Mouse (Mus musculus) cerebellum, adult 2 months (tissue): Measurements from ENCODE around the gene Cd300lb. TPM values are rescaled to one million over a fixed set of nuclear protein-coding genes. Genes with fewer than 3 reads are reported as not detected.

ENCODE experiments used
- DNase-seq, 2 experiments: peaks; one replicate each; pipeline ENCODE4 v3.0.0; 2021
- H3K27ac ChIP-seq: fragments of 200-500 bp; 2 replicates; pipeline ENCODE4 v1.5.1; 2012; ENCODE audit warnings: low read length, control low read depth, inconsistent platforms; ENCODE audit not compliant: insufficient read depth
- H3K27me3 ChIP-seq: fragments of 200-500 bp; 2 replicates; pipeline ENCODE4 v1.6.1; 2012; ENCODE audit warnings: inconsistent platforms, mild to moderate bottlenecking, low read length, moderate library complexity; ENCODE audit not compliant: control insufficient read depth, insufficient read depth
- H3K4me1 ChIP-seq: fragments of 200-500 bp; 2 replicates; pipeline ENCODE4 v1.6.1; 2011; ENCODE audit warnings: low read length; ENCODE audit not compliant: control insufficient read depth, insufficient read depth
- H3K4me3 ChIP-seq: fragments of 200-500 bp; replicated peaks from 2 replicates; pipeline ENCODE3; 2011; ENCODE audit warnings: mild to moderate bottlenecking, low read depth, low read length, control low read depth; ENCODE audit not compliant: insufficient read depth
- CTCF ChIP-seq: fragments of 200-500 bp; IDR thresholded peaks from 2 replicates; pipeline ENCODE4 v1.5.1; 2011; ENCODE audit warnings: low read depth, mild to moderate bottlenecking, control low read depth, low read length, moderate library complexity, borderline replicate concordance; ENCODE audit not compliant: insufficient read depth
- POLR2A ChIP-seq: fragments of 200-500 bp; IDR thresholded peaks from 2 replicates; pipeline ENCODE4 v1.6.1; 2011; ENCODE audit warnings: low read length, control low read depth, borderline replicate concordance; ENCODE audit not compliant: insufficient read depth
- WGBS: fragments of 180-500 bp; shearing (Covaris S2); methylation state at CpG from one replicate; pipeline ENCODE4 v1.1.7; 2018; 5-methylcytosine and 5-hydroxymethylcytosine counted together
- polyA plus RNA-seq: library from polyadenylated mRNA; depleted of rRNA; stranded (reverse); fragments of >200 nt; gene quantifications from 2 replicates; pipeline ENCODE4 v1.2.3, GENCODE M21; 2012; rRNA removed

The Cd300lb gene
- polyA plus RNA-seq, 1 experiment = 0.44 TPM

DNA sequence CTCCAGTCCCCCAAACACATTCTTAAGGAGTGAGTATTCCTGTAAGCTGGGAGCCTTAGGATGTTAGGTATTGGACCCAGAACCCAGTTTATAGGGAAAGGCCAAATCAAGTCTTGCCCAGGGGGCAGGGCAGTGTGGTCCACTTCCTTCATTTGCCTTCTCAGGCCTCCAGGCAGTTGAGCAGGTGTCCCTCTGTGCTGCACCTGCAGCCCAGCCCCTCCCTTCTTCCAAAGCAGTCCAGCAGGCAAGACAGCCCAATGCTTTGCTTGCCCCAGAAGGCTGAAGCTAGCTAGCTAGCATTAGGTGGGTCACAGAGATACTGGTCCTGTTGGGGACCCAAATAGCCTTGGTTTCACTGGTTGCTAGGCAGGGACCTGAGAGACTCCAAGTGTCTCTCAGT lies 54.0 kb downstream of the Cd300lb start:
- H3K27me3 ChIP-seq = no peaks in the 10 kb centered on the region
- DNase-seq = no peak
- no peak overlapping the region for H3K27ac ChIP-seq
- H3K4me3 ChIP-seq = no peak overlapping the region
- peaks cover 23% of the 10 kb centered on the region for H3K4me1 ChIP-seq
- TF ChIP-seq POLR2A (no peak), CTCF (no peak)

DNA sequence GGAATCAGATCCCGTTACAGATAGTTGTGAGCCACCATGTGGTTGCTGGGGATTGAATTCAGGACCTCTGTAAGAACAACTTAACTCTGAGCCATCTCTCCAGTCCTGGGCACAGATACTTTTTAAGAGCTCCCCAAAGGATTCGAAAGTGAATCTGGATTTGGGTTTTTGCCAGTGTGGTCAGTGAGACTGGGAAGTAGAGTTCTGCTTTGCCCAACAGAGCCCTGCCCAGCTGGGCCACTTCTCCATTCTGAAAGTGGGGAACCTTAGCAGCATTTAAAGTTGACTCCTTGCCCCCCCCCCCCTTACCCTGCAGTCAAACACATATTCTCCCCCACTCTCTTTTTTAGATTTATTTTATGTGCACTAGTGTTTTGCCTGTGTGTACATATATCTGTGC lies 54.5 kb downstream of the Cd300lb start:
- Histone ChIP-seq H3K4me1 (peaks cover 28% of the 10 kb centered on the region), H3K27ac (no peak overlapping the region), H3K27me3 (no peaks in the 10 kb centered on the region), H3K4me3 (no peak overlapping the region)
- WGBS = 71% methylated on average over 2 of the region's 2 CpGs
- TF ChIP-seq POLR2A (no peak), CTCF (no peak)
- no peak for DNase-seq

DNA sequence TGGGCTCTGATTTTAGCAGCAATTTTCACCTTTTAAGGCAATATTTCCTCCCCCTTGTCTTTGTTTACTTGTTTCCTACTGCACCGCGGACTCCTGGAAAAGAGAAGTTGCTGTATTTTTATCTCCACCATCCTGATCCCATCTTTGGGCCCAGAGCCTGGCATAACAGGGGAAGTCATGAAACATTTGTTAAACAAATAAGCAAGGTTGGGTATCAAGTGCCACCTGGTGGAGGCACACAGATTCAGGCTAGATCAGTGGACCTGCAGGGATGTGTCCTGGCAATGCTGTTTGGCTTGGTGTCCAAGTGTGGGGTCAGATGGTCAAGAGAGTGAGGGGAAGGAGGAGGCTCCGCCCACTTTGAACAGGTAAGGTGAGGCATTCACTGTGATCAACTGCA lies 57.0 kb downstream of the Cd300lb start:
- no peak overlapping the region for H3K4me3 ChIP-seq
- DNase-seq = peak; percentile 82 to 83
- peaks cover 32% of the 10 kb centered on the region for H3K4me1 ChIP-seq
- WGBS = 29% methylated on average over 3 of the region's 3 CpGs
- no peaks in the 10 kb centered on the region for H3K27me3 ChIP-seq
- TF ChIP-seq POLR2A = no peak
- peak; percentile 91 for TF ChIP-seq CTCF
- H3K27ac ChIP-seq = no peak overlapping the region

DNA sequence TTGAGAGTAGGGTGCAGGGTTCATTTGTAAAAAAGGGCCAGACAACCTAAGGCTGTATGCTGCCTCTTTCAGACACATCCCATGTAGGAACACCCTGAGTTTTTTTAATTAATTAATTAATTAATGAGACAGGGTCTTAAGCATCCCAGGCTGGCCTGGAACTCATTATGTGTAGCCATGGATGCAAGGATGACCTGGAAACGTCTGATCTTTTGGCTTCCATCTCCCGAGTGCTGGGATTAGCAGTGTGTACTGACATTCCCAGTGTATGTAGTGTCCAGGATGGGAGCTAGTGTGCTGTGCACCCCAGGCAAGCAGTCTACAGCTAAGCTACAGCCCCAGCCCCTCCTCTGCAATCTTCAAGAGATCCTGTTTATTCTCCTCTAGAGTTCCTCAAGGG lies 57.6 kb downstream of the Cd300lb start:
- Histone ChIP-seq H3K4me1 (peaks cover 35% of the 10 kb centered on the region), H3K4me3 (no peak overlapping the region), H3K27me3 (no peaks in the 10 kb centered on the region), H3K27ac (peak overlapping the region; percentile 29; the same call in 1 of the 2 replicates)
- TF ChIP-seq POLR2A (no peak), CTCF (no peak)
- 24% methylated on average over 2 of the region's 2 CpGs for WGBS
- DNase-seq = no peak

DNA sequence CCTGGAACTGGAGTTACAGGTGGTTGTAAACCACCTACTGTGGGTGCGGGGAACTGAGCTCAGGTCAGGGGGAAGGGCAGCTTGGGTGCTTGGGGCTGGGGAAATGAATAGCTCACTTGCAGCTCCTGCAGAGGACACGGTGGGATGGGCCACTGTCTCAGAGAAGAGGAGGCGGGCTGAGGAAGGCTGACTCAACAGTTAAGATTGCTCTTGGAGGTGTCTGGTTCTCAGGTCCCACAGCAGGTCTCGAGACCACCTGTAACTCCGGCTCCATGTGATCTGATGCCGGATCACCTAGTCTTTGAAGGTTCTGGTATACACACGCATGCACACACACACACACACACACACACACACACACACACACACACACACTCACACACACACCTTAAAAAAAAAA lies 58.0 kb downstream of the Cd300lb start:
- TF ChIP-seq CTCF (no peak), POLR2A (no peak)
- WGBS = 79% methylated on average over 7 of the region's 7 CpGs
- DNase-seq = peak in 1 of 2 experiments; percentile 30

DNA sequence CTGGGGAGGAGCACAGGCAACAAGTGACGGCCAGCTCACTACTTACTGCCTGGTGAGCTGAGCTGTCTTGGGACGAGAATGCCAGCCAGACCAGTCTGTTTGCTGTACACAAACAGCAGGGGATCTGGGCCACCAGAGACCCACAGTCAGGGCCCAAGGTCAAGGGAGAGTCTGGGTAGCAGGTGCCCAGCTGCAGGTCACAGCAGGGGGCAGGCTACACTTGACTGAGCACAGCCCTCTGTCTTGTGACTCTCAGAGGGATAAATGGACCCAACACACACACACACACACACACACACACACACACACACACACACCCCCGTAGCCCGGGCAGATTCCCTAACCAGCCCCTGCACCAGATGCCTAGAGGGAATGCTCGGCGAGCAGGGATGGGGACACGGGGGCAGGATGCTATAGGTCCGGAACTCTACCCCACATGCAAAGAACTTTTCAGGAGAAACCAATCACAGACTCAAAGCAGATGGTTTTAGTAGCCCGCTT lies 58.8 kb downstream of the Cd300lb start:
- H3K4me1 ChIP-seq = peaks cover 46% of the 10 kb centered on the region
- no peak overlapping the region for H3K4me3 ChIP-seq
- 17% methylated on average over 9 of the region's 9 CpGs for WGBS
- peak in 1 of 2 experiments; percentile 53 for DNase-seq
- TF ChIP-seq POLR2A = no peak
- TF ChIP-seq CTCF = no peak
- H3K27me3 ChIP-seq = no peaks in the 10 kb centered on the region
- peak overlapping the region; percentile 76; the same call in 1 of the 2 replicates for H3K27ac ChIP-seq

More for the DNA sequence above, 58.0 kb downstream of the Cd300lb start:
- Histone ChIP-seq H3K27ac (no peak overlapping the region), H3K4me1 (peaks cover 39% of the 10 kb centered on the region), H3K27me3 (no peaks in the 10 kb centered on the region), H3K4me3 (no peak overlapping the region)

DNA sequence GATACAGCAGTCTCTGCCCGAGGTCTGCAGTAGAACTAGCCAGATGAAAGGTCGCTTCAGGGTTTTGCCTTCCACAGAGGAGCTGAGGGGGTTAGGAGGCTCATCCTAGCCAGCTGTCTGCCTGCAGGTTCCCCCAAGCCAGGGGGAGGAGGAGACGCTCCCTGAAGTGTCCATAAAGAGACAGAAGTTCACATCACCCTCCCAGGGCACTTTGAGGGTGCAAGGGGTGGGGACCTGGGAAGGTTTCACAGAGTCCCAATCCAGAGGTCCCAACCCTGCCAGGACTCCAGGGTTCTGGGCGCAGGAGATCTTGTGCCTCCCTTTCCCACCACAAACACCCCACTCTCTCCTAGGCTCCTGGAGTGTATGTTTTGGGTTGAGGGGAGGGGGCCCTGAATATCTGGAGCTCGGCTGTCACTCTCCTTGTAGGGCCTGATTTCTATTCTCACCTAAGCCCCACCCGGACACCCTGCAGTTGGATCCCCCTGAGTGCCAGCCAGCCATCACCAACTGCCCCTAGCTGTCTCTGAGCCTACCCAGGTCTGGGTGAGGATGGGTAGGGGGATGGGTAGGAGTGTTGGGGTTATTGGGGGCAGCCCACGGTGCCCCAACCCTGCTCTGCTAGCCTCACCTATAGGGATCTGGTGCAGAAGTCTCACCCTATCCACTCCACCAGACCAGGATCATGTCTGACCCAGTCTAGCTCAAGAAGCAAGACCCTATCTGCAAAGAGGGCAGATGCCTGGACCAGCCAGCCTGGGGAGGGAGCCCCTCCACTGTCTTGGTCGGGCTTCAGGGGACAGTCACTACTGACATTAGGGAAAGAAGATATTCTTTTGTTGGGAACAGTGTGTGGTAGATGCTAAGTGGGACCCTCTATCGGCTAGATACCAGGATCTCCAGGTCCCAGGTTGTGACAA lies 59.7 kb downstream of the Cd300lb start:
- TF ChIP-seq POLR2A = no peak
- TF ChIP-seq CTCF = no peak
- H3K4me1 ChIP-seq = peaks cover 49% of the 10 kb centered on the region
- DNase-seq = no peak
- 64% methylated on average over 9 of the region's 9 CpGs for WGBS
- no peak overlapping the region for H3K4me3 ChIP-seq
- peak overlapping the region; percentile 76 for H3K27ac ChIP-seq
- H3K27me3 ChIP-seq = no peaks in the 10 kb centered on the region

DNA sequence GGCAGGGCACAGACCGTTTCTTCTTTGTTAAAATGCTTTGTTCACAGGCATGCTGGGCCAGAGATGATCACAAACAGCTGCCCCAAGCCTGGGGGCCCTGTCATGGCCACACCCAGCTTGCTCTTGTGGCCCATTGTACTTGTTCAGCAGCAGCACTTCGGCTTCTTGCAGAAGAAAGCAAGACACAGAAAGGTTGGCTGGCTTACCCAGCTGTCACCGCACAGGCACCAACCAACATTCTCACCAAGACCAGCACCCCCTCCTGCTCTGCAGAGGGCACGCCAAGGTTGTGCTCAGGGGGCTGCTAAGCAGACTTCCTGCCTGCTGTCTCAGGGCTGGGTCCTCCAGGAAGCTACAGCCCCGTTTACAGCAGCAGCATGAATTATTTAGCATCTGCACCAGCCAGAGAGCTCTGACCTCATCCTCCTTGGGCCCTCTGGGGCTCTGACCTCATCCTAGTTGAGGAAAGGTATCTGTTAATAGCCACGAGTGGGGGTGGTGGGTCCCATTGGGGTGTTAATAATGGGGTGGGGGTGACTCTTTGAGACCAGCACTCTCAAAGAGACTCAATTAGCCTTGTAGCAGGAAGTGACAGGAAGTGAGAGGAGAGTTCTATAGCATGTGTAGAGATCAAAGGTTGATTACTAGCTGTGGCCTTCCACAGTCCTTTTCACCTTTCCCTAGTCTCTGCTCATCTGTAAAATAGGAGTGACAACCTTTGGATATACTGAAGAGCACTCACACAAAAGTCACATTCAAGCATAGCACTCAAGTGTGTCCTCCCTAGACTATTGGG lies 61.0 kb downstream of the Cd300lb start:
- WGBS = 23% methylated on average over 6 of the region's 6 CpGs

More for the DNA sequence above, 61.0 kb downstream of the Cd300lb start:
- Histone ChIP-seq H3K27ac (no peak overlapping the region; the same call in 1 of the 2 replicates), H3K27me3 (no peaks in the 10 kb centered on the region), H3K4me3 (no peak overlapping the region), H3K4me1 (peaks cover 60% of the 10 kb centered on the region)
- TF ChIP-seq POLR2A = no peak
- no peak for TF ChIP-seq CTCF
- DNase-seq = peak in 1 of 2 experiments; percentile 24

Other genes starting within 250 kb of the Cd300lb start
- 3.9 and 5.0 TPM in 2 replicates for gene Dnaic2, start 207.0 kb downstream of the Cd300lb start, polyA plus RNA-seq
- gene Kif19a, start 169.0 kb downstream of the Cd300lb start, polyA plus RNA-seq = 4.9 and 5.1 TPM in 2 replicates
- 78.3 and 81.3 TPM in 2 replicates for gene Btbd17, start 138.4 kb downstream of the Cd300lb start, polyA plus RNA-seq
- 0.29 and 0.64 TPM in 2 replicates for gene Gpr142, start 135.5 kb downstream of the Cd300lb start, polyA plus RNA-seq
- gene Gprc5c, start 83.2 kb downstream of the Cd300lb start, polyA plus RNA-seq = 62.9 and 71.8 TPM in 2 replicates
- gene Cd300a, start 44.3 kb downstream of the Cd300lb start, polyA plus RNA-seq = 5.2 and 6.5 TPM in 2 replicates
- 0.18 TPM in 1 of 2 replicates, not detected in the other for gene Cd300c, start 34.8 kb upstream of the Cd300lb start, polyA plus RNA-seq
- gene Cd300ld, start 55.5 kb upstream of the Cd300lb start, polyA plus RNA-seq = 0.11 and 0.13 TPM in 2 replicates
- 2.3 and 3.2 TPM in 2 replicates for gene Cd300c2, start 67.5 kb upstream of the Cd300lb start, polyA plus RNA-seq
- gene Cd300ld2, start 81.8 kb upstream of the Cd300lb start, polyA plus RNA-seq = not detected in 2 replicates
- gene Cd300ld4, start 92.6 kb upstream of the Cd300lb start, polyA plus RNA-seq = 0.49 and 0.59 TPM in 2 replicates
- gene Cd300ld5, start 103.4 kb upstream of the Cd300lb start, polyA plus RNA-seq = 0.44 and 0.84 TPM in 2 replicates
- gene Cd300ld3, start 114.0 kb upstream of the Cd300lb start, polyA plus RNA-seq = 1.7 TPM in 2 replicates
- gene Cd300e, start 127.8 kb upstream of the Cd300lb start, polyA plus RNA-seq = 0.11 and 0.24 TPM in 2 replicates
- 40.2 and 44.4 TPM in 2 replicates for gene Rab37, start 157.0 kb upstream of the Cd300lb start, polyA plus RNA-seq
- gene Cd300lf, start 199.6 kb upstream of the Cd300lb start, polyA plus RNA-seq = 0.57 and 0.72 TPM in 2 replicates
- 87.2 and 87.9 TPM in 2 replicates for gene Slc9a3r1, start 229.0 kb upstream of the Cd300lb start, polyA plus RNA-seq